Mouse (Mus musculus) heart, postnatal 0 days (tissue): Measurements from ENCODE around the gene Cdc42.

Experiments used
- CTCF ChIP-seq: IDR thresholded peaks from 2 replicates; pipeline ENCODE4 v1.5.1; 2016; ENCODE audit warnings: antibody characterized with exemption, control low read depth, low read depth
- EP300 ChIP-seq: IDR thresholded peaks from 2 replicates; pipeline ENCODE4 v1.6.1; 2016; ENCODE audit warnings: antibody characterized with exemption, low read depth

DNA sequence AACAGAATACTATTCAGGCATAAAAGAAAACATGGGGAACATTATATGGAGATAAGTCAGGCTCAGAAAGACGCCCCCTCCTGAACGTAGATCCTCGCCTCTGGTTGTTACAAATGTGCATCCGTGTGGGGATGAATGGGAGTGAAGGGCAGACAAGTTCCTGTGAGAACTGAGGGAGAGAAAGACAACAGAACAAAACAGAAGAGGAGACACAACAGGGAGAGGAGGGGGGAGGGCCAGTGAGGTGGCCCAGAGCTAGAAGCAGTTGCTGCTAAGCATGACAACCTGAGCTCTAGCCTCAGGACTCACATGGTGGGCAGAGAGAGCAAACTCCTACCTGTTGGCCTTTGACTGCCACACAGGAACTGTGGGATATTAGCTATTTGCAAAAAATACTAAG, 8.6 kb upstream of the Cdc42 start:
- TF ChIP-seq EP300 (no peak), CTCF (no peak)
